Mouse (Mus musculus) lung, adult 2 months (tissue): ENCODE data around the gene Plcb3.

Experiments used
- CTCF ChIP-seq: fragments of 200-500 bp; IDR thresholded peaks from 2 replicates; pipeline ENCODE4 v1.5.1; 2011; ENCODE audit warnings: mild to moderate bottlenecking, low read length, control low read depth; ENCODE audit not compliant: insufficient read depth
- POLR2A ChIP-seq: fragments of 200-500 bp; IDR thresholded peaks from 2 replicates; pipeline ENCODE4 v1.6.1; 2011; ENCODE audit warnings: low read depth, mild to moderate bottlenecking, control low read depth, low read length, borderline replicate concordance; ENCODE audit errors: extremely low read depth

DNA sequence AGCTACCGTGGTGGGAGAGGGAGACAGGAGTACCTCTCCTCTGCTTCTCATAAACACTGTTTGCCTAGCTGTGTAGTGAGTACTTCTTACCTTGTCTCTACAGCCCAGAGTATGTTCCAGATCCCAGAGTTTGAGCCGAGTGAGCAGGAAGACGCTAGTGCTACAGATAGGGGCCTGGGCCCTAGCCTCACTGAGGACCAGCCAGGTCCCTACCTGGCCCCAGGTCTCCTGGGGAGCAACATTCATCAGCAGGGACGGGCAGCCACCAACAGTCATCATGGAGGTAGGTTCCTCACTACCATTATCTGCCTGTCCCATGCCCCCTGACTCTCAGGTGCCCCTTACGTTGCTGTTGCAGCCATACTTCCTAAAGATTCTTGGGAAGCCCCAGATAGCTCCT lies 33.5 kb downstream of the Plcb3 start:
- TF ChIP-seq POLR2A: no peak
- no peak for TF ChIP-seq CTCF
